Mouse (Mus musculus) ovary, postnatal 36 days (tissue): ENCODE data around the gene Ctla4.
A peak's percentile ranks its signal among the peaks of the same experiment; 100 is the strongest.

Source experiments
- DNase-seq: peaks from one replicate; pipeline ENCODE4 v3.0.0; 2022; ENCODE audit warnings: low spot score, mixed read lengths

The Ctla4 gene

GRCm38 (mm10) chr1:60865167-60865566 is 21.6 kb upstream of the Ctla4 start:
- no peak for DNase-seq

GRCm38 (mm10) chr1:60866043-60866442 is 20.8 kb upstream of the Ctla4 start:
- no peak for DNase-seq

DNA sequence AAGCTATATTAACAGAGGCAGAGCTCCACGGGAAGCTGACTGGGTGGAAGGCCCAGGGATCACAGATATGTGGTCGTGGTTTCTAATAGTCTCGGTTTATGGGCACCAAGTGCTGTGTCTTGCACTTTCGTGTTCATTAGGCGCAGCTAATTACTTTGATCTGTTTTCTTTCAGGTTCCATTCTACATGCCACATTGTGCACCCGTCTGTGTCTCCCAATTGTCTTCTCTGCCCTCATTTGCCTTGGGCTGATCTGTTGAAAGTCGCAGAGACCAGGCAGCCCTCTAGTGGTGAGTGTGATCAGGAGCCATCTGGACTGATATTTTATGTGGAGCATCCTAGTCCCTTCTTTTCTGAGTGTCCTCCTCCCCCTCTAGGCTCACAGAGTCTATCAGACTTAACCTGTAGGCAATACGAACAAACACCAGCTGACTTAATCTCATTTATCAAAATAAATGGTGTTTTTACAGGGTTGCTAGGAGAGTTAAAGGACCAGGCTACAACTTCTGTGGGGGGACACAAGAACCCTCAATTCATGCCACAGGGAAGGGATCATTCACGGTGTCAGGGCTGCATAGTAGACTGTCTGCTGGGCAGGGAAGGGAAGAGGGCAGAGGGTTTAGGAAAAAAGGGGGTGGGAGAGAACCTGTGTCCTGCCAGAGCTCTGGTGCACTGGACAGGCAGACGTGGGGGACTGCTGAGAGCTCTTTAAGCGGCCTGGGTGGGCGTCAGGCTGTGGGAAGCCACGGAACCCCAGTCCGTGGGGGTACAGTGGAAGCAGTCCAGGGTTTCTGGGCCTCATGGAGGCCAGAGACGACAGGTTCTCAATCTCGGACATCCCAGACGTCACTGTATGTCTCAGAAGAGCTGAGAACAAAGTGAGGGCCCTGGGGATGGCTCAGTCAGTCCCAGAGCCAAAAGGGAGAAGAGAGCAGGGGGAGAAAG is 18.2 kb upstream of the Ctla4 start:
- DNase-seq = peak; percentile 22

GRCm38 (mm10) chr1:60875267-60875666 is 11.5 kb upstream of the Ctla4 start:
- no peak for DNase-seq

GRCm38 (mm10) chr1:60880116-60880867 is 6.5 kb upstream of the Ctla4 start:
- no peak for DNase-seq

DNA sequence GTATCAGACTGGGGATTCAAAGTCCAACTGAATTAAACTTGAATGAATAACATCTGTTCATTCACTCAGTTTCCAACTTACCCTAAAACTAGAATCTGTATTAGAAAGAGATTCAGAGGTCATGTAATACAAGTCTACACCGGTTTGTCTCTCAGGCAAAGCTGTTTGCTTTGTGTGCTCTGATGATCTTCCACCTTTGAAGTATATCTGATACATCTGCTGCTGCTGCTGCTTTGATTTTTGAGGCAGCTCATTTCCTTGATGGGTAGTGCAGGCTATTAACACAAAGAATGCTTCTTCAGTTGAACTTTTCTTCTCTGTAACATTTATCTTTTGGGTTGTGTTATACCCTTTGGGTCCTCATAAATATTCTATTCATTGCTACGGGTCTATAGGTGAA is 4.0 kb upstream of the Ctla4 start:
- DNase-seq = no peak

GRCm38 (mm10) chr1:60883279-60883678 is 3.5 kb upstream of the Ctla4 start:
- no peak for DNase-seq

DNA sequence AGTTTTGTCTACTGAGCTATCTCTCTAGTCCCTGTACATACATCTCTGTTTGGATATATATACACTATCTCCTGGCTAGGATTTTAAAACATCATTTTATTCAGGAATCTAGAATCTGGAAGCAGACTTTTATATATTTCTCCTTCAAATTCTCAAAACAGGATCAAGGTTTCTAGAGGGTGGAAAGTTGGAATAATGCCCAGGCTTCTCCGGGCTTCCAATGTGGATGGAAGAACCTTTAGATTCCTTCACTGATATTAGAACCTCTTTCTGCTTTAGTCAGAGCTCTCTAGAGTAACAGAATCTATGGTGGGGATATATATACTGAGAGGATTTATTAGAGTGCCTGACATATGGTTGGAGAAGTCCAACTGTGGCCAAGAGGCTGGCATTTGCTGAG is 2.2 kb upstream of the Ctla4 start:
- DNase-seq = no peak

- DNase-seq = no peak
Measured at GRCm38 (mm10) chr1:60898127-60898932, 11.5 kb downstream of the Ctla4 start.

DNA sequence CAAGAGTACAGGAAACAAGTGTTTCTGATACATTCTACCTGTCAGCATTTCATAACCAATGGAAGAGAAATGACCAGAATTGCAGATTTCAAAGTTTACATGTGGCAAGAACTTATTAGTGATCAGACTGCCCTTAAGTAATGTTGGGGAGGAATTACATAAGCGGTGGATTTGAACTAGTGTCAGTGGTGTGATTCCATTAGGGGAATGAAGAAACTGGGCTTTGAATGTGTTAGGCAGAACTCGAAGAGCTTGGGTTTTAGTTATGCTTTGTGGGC is 12.1 kb downstream of the Ctla4 start:
- no peak for DNase-seq

- DNase-seq = no peak
Measured at GRCm38 (mm10) chr1:60899244-60899643, 12.4 kb downstream of the Ctla4 start.

DNA sequence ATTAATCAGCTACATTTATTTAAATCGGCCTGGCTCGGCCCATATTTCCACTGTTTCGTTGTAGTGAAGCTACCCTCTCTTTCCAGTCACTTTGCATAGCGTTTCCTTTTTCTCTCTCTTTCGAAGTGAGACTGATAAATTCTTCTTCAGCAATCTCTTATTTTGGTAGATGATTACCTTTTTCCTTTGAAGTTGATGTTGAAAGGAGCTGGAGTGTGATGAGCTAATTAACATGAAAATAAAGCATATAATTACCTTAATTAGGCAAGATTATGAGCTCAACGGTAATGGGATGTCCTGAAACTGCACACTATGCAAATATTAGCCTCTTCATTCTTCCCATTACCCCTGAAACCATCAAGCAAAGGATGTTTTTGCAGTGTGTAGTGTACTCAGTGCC is 15.7 kb downstream of the Ctla4 start:
- no peak for DNase-seq

- DNase-seq = no peak
Measured at GRCm38 (mm10) chr1:60903126-60903525, 16.3 kb downstream of the Ctla4 start.

- no peak for DNase-seq
Measured at GRCm38 (mm10) chr1:60904456-60904978, 17.7 kb downstream of the Ctla4 start.

DNA sequence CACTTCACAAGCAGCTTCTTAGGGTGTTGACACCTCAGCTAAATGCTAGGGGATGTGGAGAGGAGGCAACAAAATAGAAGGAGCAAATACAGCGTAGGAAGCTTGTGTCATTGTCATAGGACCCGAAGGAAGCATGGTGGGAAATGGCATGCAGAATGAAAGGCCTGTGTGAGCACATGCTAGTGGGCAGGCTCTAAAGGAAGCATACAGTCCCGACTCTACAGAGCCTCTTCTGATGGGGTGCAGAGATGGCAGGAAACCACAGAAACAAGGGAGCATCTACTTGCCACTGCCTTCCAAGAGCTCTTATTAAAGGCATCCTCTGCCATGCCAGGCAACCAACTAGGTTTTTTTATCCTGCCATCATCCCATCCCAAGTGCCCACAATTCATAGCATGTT is 20.7 kb downstream of the Ctla4 start:
- no peak for DNase-seq

- DNase-seq = no peak
Measured at GRCm38 (mm10) chr1:60908751-60909161, 22.0 kb downstream of the Ctla4 start.

GRCm38 (mm10) chr1:60909746-60910145 is 22.9 kb downstream of the Ctla4 start:
- DNase-seq = no peak

DNA sequence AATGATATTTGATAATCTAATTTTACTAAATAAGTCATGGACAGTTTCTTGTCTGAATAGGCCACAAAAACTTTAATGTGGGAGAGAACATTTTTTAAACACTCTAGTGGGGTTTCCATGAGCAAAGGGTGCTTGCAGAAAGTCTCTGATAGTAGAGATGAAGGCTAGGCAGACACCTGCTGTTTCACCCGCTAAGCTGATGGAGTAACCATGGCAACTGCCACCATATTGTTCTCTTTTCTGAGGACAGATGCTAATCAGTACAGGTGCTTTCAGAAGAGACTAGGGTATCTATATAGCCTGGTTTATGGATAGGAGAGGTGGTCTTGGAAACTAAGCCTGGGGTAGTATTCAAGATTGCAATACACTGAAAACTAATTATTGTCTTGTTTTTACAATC is 24.0 kb downstream of the Ctla4 start:
- no peak for DNase-seq

DNA sequence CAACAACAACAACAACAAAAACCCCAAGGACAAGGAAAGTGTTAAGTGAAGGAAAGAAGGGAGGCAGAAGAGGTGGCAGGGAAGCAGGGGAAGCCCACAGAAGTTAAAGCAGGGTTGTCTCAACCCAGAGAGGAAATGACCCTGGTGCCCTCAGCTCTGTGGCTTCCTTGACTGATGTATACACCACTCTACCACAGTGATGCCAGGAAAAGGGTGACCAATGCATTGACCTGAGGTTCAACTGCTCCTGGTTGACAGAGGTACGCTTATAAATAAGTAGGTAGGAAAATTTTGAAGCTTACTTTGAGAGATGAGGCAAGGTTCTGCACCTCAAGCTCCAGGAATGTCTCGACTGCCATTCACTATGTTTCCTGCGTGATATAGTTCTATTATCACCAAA is 24.8 kb downstream of the Ctla4 start:
- no peak for DNase-seq

DNA sequence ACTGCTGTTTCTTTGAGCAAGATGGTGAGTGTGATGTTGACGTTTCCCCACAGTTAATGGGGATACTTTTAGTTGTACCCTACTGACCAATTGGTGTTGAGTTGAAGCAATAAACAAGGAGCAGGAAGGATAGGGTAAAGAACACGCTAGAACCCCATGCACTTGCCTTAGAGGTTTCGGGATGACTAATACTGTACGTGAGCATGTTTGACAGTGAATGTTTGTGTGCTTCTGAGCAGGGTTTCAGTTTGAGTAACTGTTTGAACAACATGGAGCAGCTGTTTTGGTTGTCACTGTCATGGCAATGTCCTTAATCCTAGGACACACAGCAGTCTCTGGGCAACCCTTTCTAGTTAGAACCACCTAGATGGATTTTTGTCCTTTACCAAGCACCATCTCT is 26.5 kb downstream of the Ctla4 start:
- DNase-seq = no peak

DNA sequence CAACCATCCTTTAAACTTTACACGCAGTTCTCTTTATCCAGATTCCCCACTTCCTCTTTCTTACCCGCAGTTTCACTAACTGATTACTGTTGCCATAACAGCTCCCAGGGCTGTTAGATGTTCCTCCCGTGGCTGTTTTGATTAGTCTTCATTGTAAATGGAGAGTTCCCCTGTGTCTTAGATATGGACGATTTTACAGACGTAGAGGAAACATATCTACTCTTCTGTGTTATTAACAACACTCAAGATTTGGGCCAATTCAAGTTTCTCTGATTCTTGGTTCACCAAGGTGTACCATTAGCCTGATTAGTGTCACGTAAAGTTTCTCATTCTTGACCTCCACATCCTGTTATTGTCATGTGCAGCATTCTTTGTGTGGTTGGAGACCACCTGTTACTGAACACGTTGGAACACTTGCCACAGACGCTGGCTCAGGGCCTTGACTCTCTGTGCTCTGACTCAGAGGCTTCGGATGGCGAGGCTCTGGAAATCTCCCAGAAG is 29.5 kb downstream of the Ctla4 start:
- no peak for DNase-seq
